Mouse (Mus musculus) kidney, adult 2 months (tissue): Measurements from ENCODE around the gene Akt1.

ENCODE experiments used
- CTCF ChIP-seq: fragments of 200-500 bp; conservative IDR thresholded peaks from 2 replicates; pipeline ENCODE4 v1.5.1; 2011; ENCODE audit warnings: low read depth, mild to moderate bottlenecking, control low read depth, low read length, moderate library complexity, mixed read lengths; ENCODE audit not compliant: insufficient read depth, insufficient read length
- POLR2A ChIP-seq: fragments of 200-500 bp; IDR thresholded peaks from one replicate; pipeline ENCODE4 v1.6.1; 2011; ENCODE audit warnings: low read depth, low read length, control low read depth

DNA sequence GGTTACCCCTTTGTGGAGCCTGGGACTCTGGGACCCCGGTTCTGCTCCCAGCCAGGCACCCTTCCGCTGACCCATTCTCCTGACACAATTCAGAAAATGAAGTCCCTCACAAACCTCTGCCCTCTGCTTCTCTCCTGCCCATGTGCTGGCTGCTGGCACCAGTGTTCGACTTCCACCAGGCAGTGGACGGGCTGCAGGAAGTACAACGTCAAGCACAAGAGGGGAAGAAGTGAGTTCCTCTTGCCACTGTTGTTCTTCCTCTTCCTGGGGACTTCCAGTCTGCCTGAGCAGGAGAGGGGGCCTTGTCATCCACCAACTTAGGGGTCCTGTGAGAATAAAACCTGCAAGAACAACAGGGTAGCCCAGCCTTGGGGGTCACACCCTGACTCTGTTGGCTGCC is 41.8 kb downstream of the Akt1 start:
- TF ChIP-seq POLR2A (no peak), CTCF (no peak)
